Mouse (Mus musculus) lung, embryonic 16.5 days (tissue): ENCODE measurements at regions not wholly inside any gene's neighbourhood (a gene's known extent, or its start where the extent isn't known, plus 50 kb on each side); places are given as distances from the start of the nearest gene placed in this dataset.

Source experiments
- ATAC-seq: fragments of 200-750 bp; cut with Nextera tagmentation; 2 replicates; pipeline ENCODE4 v1.8.0; 2017; ENCODE audit warnings: low read depth, mild to moderate bottlenecking, moderate library complexity
- H3K27ac ChIP-seq: fragments of 300-500 bp; sonication (generic); 2 replicates; pipeline ENCODE4 v1.5.1; 2014; ENCODE audit warnings: mild to moderate bottlenecking, control low read depth, low read length
- H3K27me3 ChIP-seq: fragments of 300-500 bp; sonication (generic); 2 replicates; pipeline ENCODE4 v1.6.1; 2014; ENCODE audit warnings: low read depth, low read length, mixed read lengths; ENCODE audit not compliant: control insufficient read depth, insufficient read depth
- H3K36me3 ChIP-seq: fragments of 300-500 bp; sonication (generic); 2 replicates; pipeline ENCODE4 v1.6.1; 2014; ENCODE audit warnings: low read length; ENCODE audit not compliant: control insufficient read depth, insufficient read depth
- H3K4me1 ChIP-seq: fragments of 300-500 bp; sonication (generic); replicated peaks from 2 replicates; pipeline ENCODE4 v1.6.1; 2014; ENCODE audit warnings: low read length, mixed read lengths; ENCODE audit not compliant: control insufficient read depth, insufficient read depth
- H3K4me2 ChIP-seq: fragments of 300-500 bp; sonication (generic); 2 replicates; pipeline ENCODE4 v1.6.1; 2014; ENCODE audit warnings: low read depth, low read length, control low read depth
- H3K4me3 ChIP-seq: fragments of 300-500 bp; sonication (generic); 2 replicates; pipeline ENCODE4 v1.5.1; 2014; ENCODE audit warnings: mild to moderate bottlenecking, low read length, control low read depth
- H3K9ac ChIP-seq: fragments of 300-500 bp; sonication (generic); 2 replicates; pipeline ENCODE4 v1.6.1; 2014; ENCODE audit warnings: low read length, control low read depth
- H3K9me3 ChIP-seq: fragments of 300-500 bp; sonication (generic); 2 replicates; pipeline ENCODE4 v1.6.1; 2016; ENCODE audit warnings: low read length; ENCODE audit not compliant: control insufficient read depth
- WGBS: fragments of 180-500 bp; shearing (Covaris S2); extraction: QIAGEN DNeasy Blood & Tissue Kit; methylation state at CpG from one replicate; pipeline ENCODE4 v1.1.7; 2014; 5-methylcytosine and 5-hydroxymethylcytosine counted together

DNA sequence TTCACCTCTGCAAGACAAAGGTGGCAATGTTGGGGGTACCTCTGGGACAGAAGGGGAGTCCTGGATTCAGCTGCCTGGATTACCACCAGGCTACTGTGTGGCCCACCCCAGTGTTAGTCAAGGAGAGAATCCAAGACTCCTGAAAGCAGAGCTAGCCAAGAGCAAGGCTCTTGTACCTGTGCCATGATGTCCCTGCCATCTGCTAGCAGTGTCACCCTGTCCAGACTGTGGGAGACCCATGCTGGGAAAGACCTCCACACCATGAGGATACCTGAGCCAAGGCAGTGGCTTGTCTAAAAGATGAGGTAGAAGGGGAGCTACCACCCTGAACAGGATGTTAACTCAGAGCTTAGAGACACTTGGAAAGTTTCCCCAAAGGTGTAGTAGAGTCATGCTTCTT, 79.6 kb upstream of the Smim23 start:
- Histone ChIP-seq H3K27me3 (no peaks in the 10 kb centered on the region), H3K4me1 (peaks cover 13% of the 10 kb centered on the region), H3K9me3 (no peaks in the 10 kb centered on the region), H3K9ac (no peak overlapping the region), H3K4me2 (no peak overlapping the region), H3K36me3 (no peaks in the 10 kb centered on the region), H3K27ac (no peak overlapping the region), H3K4me3 (no peak overlapping the region)
- no peak for ATAC-seq

DNA sequence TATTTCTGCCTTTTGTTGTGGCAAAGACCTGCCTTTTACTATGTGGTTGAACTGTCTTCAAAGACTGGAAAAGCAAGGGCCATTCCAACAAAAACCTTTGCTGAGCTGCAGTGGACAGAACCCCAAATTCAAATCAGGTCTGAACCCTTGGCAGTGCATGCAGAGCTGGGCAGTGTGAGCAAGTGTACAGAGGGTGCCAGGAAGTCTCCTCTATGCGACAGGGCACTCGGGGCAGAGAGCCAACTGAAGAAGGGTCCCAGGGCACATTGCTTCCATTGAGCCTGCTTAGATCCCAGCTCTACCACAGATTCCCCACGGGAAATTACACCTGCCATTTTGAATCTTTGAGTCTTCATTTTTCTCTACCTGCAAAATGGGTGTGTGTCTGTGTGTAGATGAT, 79.0 kb upstream of the Smim23 start:
- 71% methylated on average over 3 of the region's 3 CpGs for WGBS
- Histone ChIP-seq H3K36me3 (no peaks in the 10 kb centered on the region), H3K27ac (no peak overlapping the region), H3K9me3 (no peaks in the 10 kb centered on the region), H3K9ac (no peak overlapping the region), H3K4me1 (peaks cover 11% of the 10 kb centered on the region), H3K4me3 (no peak overlapping the region), H3K27me3 (no peaks in the 10 kb centered on the region), H3K4me2 (no peak overlapping the region)
- no peak for ATAC-seq

DNA sequence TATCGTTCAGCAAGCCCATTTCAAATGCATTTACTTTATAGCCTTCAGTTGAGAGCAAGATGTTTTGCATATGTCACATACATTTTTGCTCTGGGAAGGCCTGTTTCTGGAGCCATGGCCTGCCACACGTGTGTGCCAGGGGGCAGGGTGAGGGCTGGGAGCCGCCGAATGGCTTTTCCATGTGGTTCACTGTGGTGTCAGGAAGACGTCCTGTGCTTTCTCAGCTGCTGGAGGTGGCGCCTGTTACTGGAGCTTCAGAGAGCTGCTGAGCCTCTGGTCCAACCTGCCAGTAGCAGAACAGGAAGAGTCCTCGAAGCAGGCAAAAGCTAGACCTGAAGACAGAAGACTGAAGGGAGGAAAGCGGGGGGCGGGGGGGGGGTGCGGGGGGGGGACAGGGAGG, 78.5 kb upstream of the Smim23 start:
- H3K27me3 ChIP-seq, result no peaks in the 10 kb centered on the region

DNA sequence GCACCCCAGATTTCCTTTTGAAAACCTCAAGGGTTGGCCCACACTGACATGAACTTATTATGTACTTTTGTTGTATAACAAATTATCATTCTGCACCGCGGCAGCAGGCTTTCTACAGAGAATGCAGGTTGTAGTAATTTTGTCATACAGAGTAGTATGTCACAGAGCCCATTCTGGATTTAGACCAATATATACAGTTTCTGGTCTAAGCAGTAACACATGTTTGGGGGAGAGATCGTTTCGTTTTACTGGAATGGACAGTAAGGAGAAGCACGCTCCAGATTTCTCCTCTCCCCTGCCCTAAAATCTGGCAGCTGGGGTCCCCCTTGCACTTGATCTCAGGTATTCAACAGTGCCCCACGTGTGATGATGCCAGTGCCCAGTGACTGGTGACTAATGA, 76.0 kb upstream of the Smim23 start:
- no peak overlapping the region for H3K4me2 ChIP-seq
- no peak overlapping the region for H3K27ac ChIP-seq
- 75% methylated on average over 6 of the region's 6 CpGs for WGBS

More for the DNA sequence above, 78.5 kb upstream of the Smim23 start:
- Histone ChIP-seq H3K9ac (no peak overlapping the region), H3K36me3 (no peaks in the 10 kb centered on the region), H3K27ac (no peak overlapping the region), H3K9me3 (no peaks in the 10 kb centered on the region), H3K4me3 (no peak overlapping the region), H3K4me1 (peaks cover 7% of the 10 kb centered on the region), H3K4me2 (no peak overlapping the region)
- ATAC-seq, result no peak
- 41% methylated on average over 6 of the region's 10 CpGs for WGBS

DNA sequence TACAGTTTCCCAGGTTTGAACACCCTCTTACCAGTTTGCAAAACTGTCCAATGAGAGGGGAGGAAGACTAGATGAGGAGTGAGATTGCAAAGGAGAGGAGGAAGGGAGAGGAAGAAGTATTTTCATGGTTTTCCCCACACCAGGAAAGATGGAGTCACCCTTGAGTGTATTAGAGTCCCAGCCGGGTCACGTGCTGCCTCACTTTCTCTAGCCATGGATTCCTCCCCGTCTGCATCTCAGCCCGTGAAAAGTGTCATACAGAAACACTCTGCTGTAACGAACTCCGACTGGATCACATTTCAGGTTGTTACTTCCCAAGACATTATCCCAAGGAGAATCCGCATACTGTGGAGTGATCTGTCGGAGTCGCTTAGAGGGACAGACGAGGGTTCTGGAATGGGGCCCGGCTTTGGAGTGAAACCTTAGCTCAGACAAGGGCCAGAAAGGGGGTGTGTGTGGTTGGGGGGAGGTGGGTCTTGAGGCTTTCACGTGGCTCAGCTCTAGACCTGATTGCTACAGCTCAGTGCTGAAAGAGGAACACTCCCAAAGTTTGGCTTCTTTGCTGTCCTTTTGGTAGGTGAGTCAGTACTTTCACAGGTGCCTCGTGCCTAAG, 75.3 kb upstream of the Smim23 start:
- no peaks in the 10 kb centered on the region for H3K27me3 ChIP-seq
- H3K9ac ChIP-seq, result no peak overlapping the region
- no peak overlapping the region for H3K4me3 ChIP-seq
- WGBS, result 42% methylated on average over 13 of the region's 13 CpGs
- no peak overlapping the region for H3K27ac ChIP-seq
- no peak for ATAC-seq
- no peaks in the 10 kb centered on the region for H3K4me1 ChIP-seq
- no peak overlapping the region for H3K4me2 ChIP-seq
- H3K9me3 ChIP-seq, result no peaks in the 10 kb centered on the region
- H3K36me3 ChIP-seq, result no peaks in the 10 kb centered on the region

More for the DNA sequence above, 76.0 kb upstream of the Smim23 start:
- no peak overlapping the region for H3K4me3 ChIP-seq
- H3K9ac ChIP-seq, result no peak overlapping the region
- H3K9me3 ChIP-seq, result no peaks in the 10 kb centered on the region
- no peaks in the 10 kb centered on the region for H3K27me3 ChIP-seq
- H3K4me1 ChIP-seq, result no peaks in the 10 kb centered on the region
- H3K36me3 ChIP-seq, result no peaks in the 10 kb centered on the region
- no peak for ATAC-seq

DNA sequence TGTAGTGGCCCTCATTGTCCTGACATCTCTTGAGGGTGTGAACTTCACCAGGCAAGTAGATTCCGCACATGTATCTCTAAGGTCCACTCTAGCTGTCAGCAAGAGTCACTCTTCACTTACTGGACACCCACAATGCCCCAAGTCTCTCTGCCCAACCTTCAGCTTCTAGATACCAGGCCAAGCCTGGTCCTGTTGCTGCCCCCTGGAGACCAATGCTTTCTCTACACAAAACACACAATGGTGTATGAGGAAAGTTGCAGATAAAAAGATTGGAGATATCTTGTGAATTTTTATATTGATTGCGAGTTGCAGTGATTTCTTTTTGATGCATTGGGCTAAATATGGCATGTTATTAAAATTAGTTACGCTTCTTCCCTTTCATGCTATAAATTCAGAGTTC, 71.0 kb upstream of the Smim23 start:
- Histone ChIP-seq H3K27me3 (no peaks in the 10 kb centered on the region), H3K36me3 (no peaks in the 10 kb centered on the region), H3K9me3 (no peaks in the 10 kb centered on the region), H3K9ac (no peak overlapping the region), H3K4me2 (no peak overlapping the region), H3K4me1 (no peaks in the 10 kb centered on the region), H3K27ac (no peak overlapping the region), H3K4me3 (no peak overlapping the region)
- ATAC-seq, result no peak
- WGBS, result 61% methylated on average over 3 of the region's 3 CpGs

DNA sequence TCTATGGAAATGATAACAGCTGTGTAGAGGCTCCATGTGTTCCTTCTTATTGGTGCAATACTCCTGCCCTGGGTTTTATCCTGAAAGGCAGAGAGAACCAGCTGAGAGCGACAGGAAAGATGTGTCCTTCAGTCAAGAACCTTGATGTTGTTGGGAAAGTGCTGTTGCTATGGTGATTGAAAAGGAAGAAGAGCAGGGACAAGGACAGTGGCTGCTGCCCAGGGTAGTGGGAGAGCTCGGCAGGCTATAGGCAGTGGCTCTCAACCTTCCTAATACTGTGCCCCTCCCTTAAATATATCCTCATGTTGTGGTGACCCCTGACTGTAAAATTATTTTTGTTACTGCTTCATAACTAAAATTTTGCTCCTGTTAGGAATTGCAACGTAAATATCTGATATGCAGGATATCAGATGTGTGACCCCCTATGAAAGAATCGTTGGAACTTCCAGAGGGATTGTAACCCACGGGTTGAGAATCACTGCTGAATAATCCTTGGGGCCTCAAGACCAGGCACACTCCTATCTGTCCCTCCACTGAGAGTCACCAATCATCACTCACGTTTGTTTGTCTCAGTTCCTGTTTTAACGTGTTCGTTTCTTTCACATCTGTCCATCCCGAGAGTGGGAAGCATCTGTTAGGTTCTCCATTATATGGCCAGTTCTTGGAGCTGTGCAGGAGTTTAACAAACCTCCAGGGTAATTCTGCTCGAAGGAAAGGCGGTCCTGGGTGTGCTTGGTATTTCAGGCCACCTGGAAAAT, 68.9 kb upstream of the Smim23 start:
- ATAC-seq, result no peak
- no peak overlapping the region for H3K27ac ChIP-seq
- no peaks in the 10 kb centered on the region for H3K27me3 ChIP-seq
- no peak overlapping the region for H3K4me2 ChIP-seq
- no peaks in the 10 kb centered on the region for H3K36me3 ChIP-seq
- H3K9ac ChIP-seq, result no peak overlapping the region
- H3K4me3 ChIP-seq, result no peak overlapping the region
- 48% methylated on average over 11 of the region's 11 CpGs for WGBS
- H3K4me1 ChIP-seq, result no peaks in the 10 kb centered on the region
- H3K9me3 ChIP-seq, result no peaks in the 10 kb centered on the region

DNA sequence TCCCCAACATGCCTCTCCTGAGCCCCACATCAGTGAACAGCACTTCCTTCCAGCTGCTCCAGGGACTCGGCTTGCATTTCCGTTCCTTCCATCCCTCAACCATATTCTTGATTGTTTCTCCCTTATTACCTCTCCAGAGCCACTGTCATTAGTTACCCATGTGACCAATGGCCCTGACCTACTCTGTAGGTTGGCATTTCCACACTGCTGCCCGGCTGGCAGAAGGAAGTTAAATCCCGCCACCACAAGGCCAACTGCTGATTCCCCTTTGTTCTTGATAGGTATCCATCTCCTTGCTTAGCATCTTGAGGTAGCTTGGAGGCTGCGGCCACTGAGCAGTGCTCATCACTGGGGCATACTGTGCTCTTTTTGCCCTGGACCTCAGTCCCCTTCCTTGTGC, 68.1 kb upstream of the Smim23 start:
- ATAC-seq, result no peak
- no peak overlapping the region for H3K9ac ChIP-seq
- no peaks in the 10 kb centered on the region for H3K27me3 ChIP-seq
- no peak overlapping the region for H3K27ac ChIP-seq
- H3K4me2 ChIP-seq, result no peak overlapping the region
- no peaks in the 10 kb centered on the region for H3K4me1 ChIP-seq
- no peaks in the 10 kb centered on the region for H3K36me3 ChIP-seq
- 84% methylated on average over 5 of the region's 5 CpGs for WGBS
- H3K9me3 ChIP-seq, result no peaks in the 10 kb centered on the region
- H3K4me3 ChIP-seq, result no peak overlapping the region

DNA sequence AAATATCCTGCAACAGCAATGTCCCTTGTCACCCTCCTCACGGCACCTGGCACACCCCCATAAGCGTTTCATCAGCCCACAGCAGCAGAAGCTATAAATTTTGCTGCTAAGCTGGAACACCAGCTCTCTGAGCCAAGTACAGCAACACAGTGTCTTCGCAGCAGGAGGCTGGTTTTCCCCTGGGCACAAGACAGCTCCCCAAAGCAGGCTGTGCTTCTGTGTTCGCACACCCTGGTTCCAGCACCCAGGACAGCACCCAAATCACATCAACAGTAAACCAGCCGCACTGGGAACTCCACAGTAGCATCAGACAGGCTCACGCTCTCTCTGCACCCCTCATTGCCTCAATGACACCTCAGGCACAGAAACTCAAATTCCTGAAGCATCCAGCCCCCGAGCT, 64.8 kb upstream of the Smim23 start:
- ATAC-seq, result no peak
- no peak overlapping the region for H3K27ac ChIP-seq
- no peaks in the 10 kb centered on the region for H3K9me3 ChIP-seq
- H3K27me3 ChIP-seq, result no peaks in the 10 kb centered on the region
- 20% methylated on average over 7 of the region's 7 CpGs for WGBS
- no peak overlapping the region for H3K9ac ChIP-seq
- no peak overlapping the region for H3K4me3 ChIP-seq
- H3K36me3 ChIP-seq, result no peaks in the 10 kb centered on the region
- no peaks in the 10 kb centered on the region for H3K4me1 ChIP-seq
- H3K4me2 ChIP-seq, result no peak overlapping the region
